Mouse (Mus musculus): ENCODE measurements around the gene Kcnab2.
A peak's percentile ranks its signal among the peaks of the same experiment; 100 is the strongest.

Kcnab2 gene

GRCm38 (mm10) chr4:152385644-152386043 lies 92.0 kb downstream of the Kcnab2 start:
- no peak for DNase-seq (ENCODE audit: low spot score)

GRCm38 (mm10) chr4:152382528-152383252 lies 95.0 kb downstream of the Kcnab2 start:
- DNase-seq (ENCODE audit: low spot score), result no peak

DNA sequence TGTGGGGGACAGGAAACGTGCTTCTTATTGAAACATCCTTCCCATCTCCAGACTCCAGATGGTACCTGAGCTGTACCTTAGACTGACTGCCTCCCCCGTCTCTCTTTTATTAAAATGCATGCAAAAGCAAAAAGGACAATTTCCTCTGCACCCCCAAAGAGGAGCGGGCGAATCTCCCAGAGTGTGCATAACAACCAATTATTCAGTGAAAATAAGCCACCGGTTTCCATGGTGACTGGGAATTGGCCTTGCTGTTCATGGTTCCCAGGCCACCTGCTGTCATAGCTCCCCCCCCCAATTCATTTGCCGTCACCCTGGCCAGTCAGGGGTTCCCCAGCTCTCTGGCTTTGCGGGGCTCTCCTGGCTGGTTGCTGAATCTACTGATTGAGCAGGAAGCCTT lies 112.4 kb downstream of the Kcnab2 start:
- DNase-seq (ENCODE audit: low spot score), result no peak

- no peak for DNase-seq (ENCODE audit: low spot score)
These were observed 115.5 kb downstream of the Kcnab2 start for GRCm38 (mm10) chr4:152362180-152362579.

DNA sequence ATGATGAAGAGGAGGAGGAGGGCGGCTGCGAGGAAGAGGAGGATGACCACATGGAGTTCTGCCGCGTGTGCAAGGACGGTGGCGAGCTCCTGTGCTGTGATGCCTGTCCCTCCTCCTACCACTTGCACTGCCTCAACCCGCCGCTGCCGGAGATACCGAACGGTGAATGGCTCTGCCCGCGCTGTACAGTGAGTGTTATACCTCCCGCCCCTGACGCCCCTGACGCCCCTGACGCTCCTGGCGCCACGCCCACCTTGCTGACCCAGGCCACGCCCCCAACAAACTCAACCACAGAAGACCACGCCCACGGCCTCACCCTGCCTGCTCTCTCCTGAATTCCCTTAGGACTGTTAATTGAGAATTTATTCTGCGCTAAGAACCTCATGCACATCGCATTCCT lies 116.8 kb downstream of the Kcnab2 start:
- no peak for DNase-seq (ENCODE audit: low spot score)

DNA sequence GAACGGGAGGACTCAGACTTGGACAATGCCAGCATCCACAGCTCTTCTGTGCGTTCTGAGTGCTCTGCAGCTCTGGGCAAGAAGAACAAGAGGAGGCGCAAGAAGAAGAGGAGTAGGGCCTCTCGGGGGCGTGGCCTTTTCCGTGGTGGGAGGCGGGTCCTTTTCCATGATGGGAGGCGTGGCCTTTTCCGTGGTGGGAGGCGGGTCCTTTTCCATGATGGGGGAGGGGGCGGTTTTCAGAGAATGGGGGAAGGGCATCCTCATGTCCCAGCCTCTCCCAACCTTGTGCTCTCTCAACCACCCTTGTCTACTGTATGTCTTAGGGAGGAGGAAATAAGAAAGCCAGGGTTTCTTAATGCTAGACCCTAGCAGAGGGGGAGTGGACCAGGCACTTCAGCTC lies 118.0 kb downstream of the Kcnab2 start:
- DNase-seq (ENCODE audit: low spot score), result no peak

- DNase-seq (ENCODE audit: low spot score), result no peak
These were observed 122.0 kb downstream of the Kcnab2 start for GRCm38 (mm10) chr4:152355672-152356071.

DNA sequence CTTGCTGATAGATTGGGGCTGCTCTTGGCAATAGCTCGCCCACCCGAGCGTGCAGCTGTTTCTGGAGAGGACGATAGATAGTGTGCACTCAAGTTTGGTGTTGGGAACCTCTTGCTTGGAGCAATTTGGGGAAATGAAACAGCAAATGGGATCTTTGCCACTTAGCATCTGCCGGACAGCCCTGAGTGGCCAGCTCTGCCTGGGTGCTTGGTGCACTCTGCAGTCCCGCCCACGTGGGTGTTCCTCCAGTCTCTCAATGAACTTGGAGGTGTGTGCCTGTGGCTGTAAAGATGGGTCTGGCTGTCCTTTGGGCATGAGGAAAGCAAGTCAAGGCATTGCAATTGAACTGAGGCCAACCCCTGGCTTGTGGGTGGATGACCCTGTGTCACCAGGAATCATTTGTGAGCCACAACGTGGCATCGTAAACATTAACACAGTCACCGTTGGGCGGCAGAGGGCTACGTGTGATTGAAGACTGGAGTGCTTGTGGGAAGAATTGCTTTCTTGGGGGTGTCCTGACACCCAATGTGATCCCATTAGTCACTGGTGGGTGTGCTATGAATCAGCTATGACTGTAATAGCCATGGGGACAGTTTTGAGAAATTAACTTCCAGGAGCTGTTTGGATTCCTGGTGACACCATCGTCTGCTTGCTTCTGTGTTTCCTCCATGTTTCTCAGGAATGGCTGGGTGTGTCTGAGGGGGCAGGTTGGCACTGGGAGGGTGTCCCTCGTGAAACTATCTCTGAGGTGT lies 123.6 kb downstream of the Kcnab2 start:
- DNase-seq (ENCODE audit: low spot score), result no peak

DNA sequence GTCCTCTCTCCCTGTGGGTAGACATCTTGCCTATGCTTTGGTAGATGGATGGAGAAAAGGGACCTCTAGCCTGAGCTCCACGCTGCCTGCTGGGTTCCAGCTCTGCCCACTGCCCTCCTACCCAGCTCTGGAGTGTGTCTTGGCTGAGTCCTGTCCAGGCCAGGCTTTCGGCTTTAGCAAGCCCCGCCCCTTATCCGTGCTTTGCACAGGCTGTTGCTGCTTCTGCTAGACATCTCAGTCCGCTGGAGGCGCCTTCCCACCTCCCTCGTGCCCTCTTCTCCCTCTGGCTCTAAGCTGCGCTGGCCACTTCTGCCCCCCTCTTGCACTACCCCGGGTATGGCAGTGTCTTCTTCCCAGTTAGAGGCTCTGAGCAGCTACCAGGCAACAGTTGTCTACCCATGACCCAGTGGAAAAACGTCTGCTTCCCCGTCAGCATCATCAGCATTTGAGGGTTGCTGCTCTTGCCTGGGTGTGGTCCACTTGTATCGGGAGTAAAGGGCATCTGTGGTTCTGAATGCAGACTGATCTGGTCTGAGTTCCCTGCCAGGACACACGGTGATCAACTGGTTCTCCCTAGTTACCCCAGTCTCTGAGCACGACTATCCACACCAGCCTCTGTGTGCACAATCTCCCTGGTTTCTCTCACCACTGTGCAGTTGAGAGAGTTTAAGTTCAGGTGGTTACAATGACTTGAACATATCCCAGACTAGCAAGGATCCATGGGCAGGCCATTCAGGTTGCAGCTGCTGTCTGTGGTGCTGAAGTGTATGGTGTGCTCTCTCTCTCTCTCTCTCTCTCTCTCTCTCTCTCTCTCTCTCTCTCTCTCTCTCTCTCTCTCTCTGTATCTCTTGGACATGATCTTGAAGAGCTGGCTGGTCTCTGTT lies 126.0 kb downstream of the Kcnab2 start:
- no peak for DNase-seq (ENCODE audit: low spot score)

DNA sequence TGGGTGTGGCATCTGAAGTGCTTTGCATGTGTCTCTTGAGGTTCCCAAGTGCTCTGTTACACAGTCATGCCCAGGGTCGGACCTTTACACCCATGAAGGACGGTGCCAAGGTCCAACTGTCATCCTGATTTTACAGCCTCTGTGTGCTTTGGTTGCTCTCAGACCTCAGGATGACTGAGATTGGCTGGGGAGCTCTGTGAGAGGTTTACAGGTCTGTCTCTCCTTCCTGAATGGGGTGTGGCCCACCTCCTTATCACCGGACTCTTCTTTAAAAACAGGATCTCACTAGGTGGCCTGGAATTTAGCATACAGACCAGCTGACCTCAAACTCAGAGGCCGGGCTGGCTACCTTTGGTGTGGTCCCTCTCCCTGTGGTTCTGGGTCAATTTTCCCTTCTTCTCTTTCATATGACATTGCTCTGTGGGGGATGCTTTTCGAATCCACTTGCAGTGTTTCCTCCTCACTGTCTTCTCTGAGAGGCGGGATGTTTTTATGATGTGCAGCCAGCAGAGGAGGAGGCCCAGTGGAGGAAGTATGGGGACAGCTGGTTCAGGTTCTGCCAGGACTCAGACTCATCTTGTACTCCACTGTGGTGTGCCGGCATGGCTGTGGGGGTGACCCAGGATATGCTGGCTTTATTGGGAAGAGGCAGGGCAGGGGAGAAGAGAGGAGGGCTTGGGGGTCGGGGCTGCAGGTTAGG lies 126.8 kb downstream of the Kcnab2 start:
- DNase-seq (ENCODE audit: low spot score), result no peak

GRCm38 (mm10) chr4:152349837-152350381 lies 127.8 kb downstream of the Kcnab2 start:
- peak; percentile 82 for DNase-seq (ENCODE audit: low spot score)

- no peak for DNase-seq (ENCODE audit: low spot score)
These were observed 132.4 kb downstream of the Kcnab2 start for GRCm38 (mm10) chr4:152345120-152345889.

GRCm38 (mm10) chr4:152344651-152345050 lies 133.0 kb downstream of the Kcnab2 start:
- DNase-seq (ENCODE audit: low spot score), result no peak

DNA sequence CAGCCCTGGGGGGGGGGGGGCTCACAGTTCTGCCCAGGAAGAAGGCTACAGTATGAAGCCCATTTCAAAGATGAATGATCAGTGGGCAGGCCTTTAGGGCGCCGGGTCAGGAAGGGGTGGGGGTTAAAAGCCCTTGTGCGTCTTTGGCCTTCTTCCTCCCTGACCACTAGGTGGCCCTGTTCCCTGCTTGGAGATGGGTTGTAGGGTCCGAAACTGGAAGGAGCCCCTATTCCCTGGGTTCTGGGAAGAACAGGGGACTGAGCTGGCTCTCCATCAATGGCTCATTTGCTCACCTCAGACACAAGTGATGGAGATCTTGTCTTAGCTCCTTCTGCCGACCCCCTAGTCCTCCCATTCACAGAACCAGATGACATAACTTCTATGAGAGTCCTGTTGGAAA lies 134.4 kb downstream of the Kcnab2 start:
- no peak for DNase-seq (ENCODE audit: low spot score)

Measured in left cerebral cortex, adult 11 months (tissue).